Mouse (Mus musculus): ENCODE results near the gene Cox8c. TPM values are rescaled to one million over a fixed set of nuclear protein-coding genes. Genes with fewer than 3 reads are reported as not detected.

Cox8c gene
- not detected in 2 replicates for polyA plus RNA-seq (2015; fragmentation: Nextera tagmentation; extraction: Ambion mirVana)

- H3K27ac ChIP-seq (ENCODE audit: low read length) = no peak within 1 kb of the TSS
- 85% methylated on average over 17 of the region's 17 CpGs for WGBS (ENCODE audit: insufficient replicate concordance)
- no peaks in the 10 kb centered on the region for H3K4me1 ChIP-seq (ENCODE audit: control insufficient read depth, low read depth, low read length)
- ATAC-seq (ENCODE audit: low read depth) = no peak
- H3K4me2 ChIP-seq (ENCODE audit: low read depth, low read length) = no peak within 1 kb of the TSS
- H3K9ac ChIP-seq (ENCODE audit: low read depth, low read length) = no peak within 1 kb of the TSS
- H3K4me3 ChIP-seq (ENCODE audit: low read depth, low read length) = no peak within 1 kb of the TSS
- no peaks in the 10 kb centered on the region for H3K36me3 ChIP-seq (ENCODE audit: control insufficient read depth, insufficient read depth)
- no peaks in the 10 kb centered on the region for H3K9me3 ChIP-seq (replicated peaks; ENCODE audit: control insufficient read depth, low read length)
- H3K27me3 ChIP-seq (ENCODE audit: control insufficient read depth, insufficient read depth, low read depth, low read length) = no peaks in the 10 kb centered on the region
These were observed at the start of gene Cox8c for GRCm38 (mm10) chr12:102899091-102899490. Gene Cox8c, plus strand, starts transcription at chr12:102899316.

- no peaks in the 10 kb centered on the region for H3K4me1 ChIP-seq (ENCODE audit: control insufficient read depth, low read depth, low read length)
- H3K36me3 ChIP-seq (ENCODE audit: control insufficient read depth, insufficient read depth) = no peaks in the 10 kb centered on the region
- no peak overlapping the region for H3K4me2 ChIP-seq (ENCODE audit: low read depth, low read length)
- no peaks in the 10 kb centered on the region for H3K27me3 ChIP-seq (ENCODE audit: control insufficient read depth, insufficient read depth, low read depth, low read length)
- no peaks in the 10 kb centered on the region for H3K9me3 ChIP-seq (replicated peaks; ENCODE audit: control insufficient read depth, low read length)
- no peak overlapping the region for H3K4me3 ChIP-seq (ENCODE audit: low read depth, low read length)
- ATAC-seq (ENCODE audit: low read depth) = no peak
- no peak overlapping the region for H3K9ac ChIP-seq (ENCODE audit: low read depth, low read length)
- no peak overlapping the region for H3K27ac ChIP-seq (ENCODE audit: low read length)
These were observed 38.3 kb upstream of the Cox8c start for GRCm38 (mm10) chr12:102860806-102861205.

- Histone ChIP-seq H3K4me3 (ENCODE audit: low read depth, low read length) (no peak overlapping the region), H3K36me3 (ENCODE audit: control insufficient read depth, insufficient read depth) (no peaks in the 10 kb centered on the region), H3K27me3 (ENCODE audit: control insufficient read depth, insufficient read depth, low read depth, low read length) (no peaks in the 10 kb centered on the region), H3K27ac (ENCODE audit: low read length) (no peak overlapping the region), H3K4me2 (ENCODE audit: low read depth, low read length) (no peak overlapping the region), H3K9ac (ENCODE audit: low read depth, low read length) (no peak overlapping the region), H3K9me3 (replicated peaks; ENCODE audit: control insufficient read depth, low read length) (no peaks in the 10 kb centered on the region), H3K4me1 (ENCODE audit: control insufficient read depth, low read depth, low read length) (no peaks in the 10 kb centered on the region; the same call in 1 of the 2 replicates)
- no peak for ATAC-seq (ENCODE audit: low read depth)
- 44% methylated on average over 2 of the region's 2 CpGs for WGBS (ENCODE audit: insufficient replicate concordance)
These were observed 29.3 kb upstream of the Cox8c start for GRCm38 (mm10) chr12:102869802-102870201.

GRCm38 (mm10) chr12:102870527-102870926 is 28.6 kb upstream of the Cox8c start:
- Histone ChIP-seq H3K4me2 (ENCODE audit: low read depth, low read length) (no peak overlapping the region), H3K27me3 (ENCODE audit: control insufficient read depth, insufficient read depth, low read depth, low read length) (no peaks in the 10 kb centered on the region), H3K9me3 (replicated peaks; ENCODE audit: control insufficient read depth, low read length) (no peaks in the 10 kb centered on the region), H3K4me3 (ENCODE audit: low read depth, low read length) (no peak overlapping the region), H3K36me3 (ENCODE audit: control insufficient read depth, insufficient read depth) (no peaks in the 10 kb centered on the region), H3K9ac (ENCODE audit: low read depth, low read length) (no peak overlapping the region), H3K4me1 (ENCODE audit: control insufficient read depth, low read depth, low read length) (no peaks in the 10 kb centered on the region; the same call in 1 of the 2 replicates), H3K27ac (ENCODE audit: low read length) (no peak overlapping the region)
- 31% methylated on average over 1 of the region's 1 CpGs for WGBS (ENCODE audit: insufficient replicate concordance)
- ATAC-seq (ENCODE audit: low read depth) = no peak

- Histone ChIP-seq H3K27me3 (ENCODE audit: control insufficient read depth, insufficient read depth, low read depth, low read length) (no peaks in the 10 kb centered on the region), H3K4me3 (ENCODE audit: low read depth, low read length) (peak overlapping the region; percentile 95), H3K4me1 (ENCODE audit: control insufficient read depth, low read depth, low read length) (peaks cover 19% of the 10 kb centered on the region), H3K9ac (ENCODE audit: low read depth, low read length) (peak overlapping the region; percentile 97), H3K36me3 (ENCODE audit: control insufficient read depth, insufficient read depth) (no peaks in the 10 kb centered on the region), H3K27ac (ENCODE audit: low read length) (peak overlapping the region; percentile 94), H3K4me2 (ENCODE audit: low read depth, low read length) (peak overlapping the region; percentile 93), H3K9me3 (replicated peaks; ENCODE audit: control insufficient read depth, low read length) (no peaks in the 10 kb centered on the region)
- WGBS (ENCODE audit: insufficient replicate concordance) = under 1% methylated on average over 52 of the region's 70 CpGs
- ATAC-seq (ENCODE audit: low read depth) = peak; percentile 73
These were observed 21.6 kb upstream of the Cox8c start for GRCm38 (mm10) chr12:102877301-102878030.

- peaks cover 19% of the 10 kb centered on the region for H3K4me1 ChIP-seq (ENCODE audit: control insufficient read depth, low read depth, low read length)
- under 1% methylated on average over 75 of the region's 95 CpGs for WGBS (ENCODE audit: insufficient replicate concordance)
- peak within 1 kb of the TSS; percentile 94 for H3K27ac ChIP-seq (ENCODE audit: low read length)
- H3K36me3 ChIP-seq (ENCODE audit: control insufficient read depth, insufficient read depth) = no peaks in the 10 kb centered on the region
- no peaks in the 10 kb centered on the region for H3K9me3 ChIP-seq (replicated peaks; ENCODE audit: control insufficient read depth, low read length)
- H3K4me3 ChIP-seq (ENCODE audit: low read depth, low read length) = peak within 1 kb of the TSS; percentile 95
- H3K9ac ChIP-seq (ENCODE audit: low read depth, low read length) = peak within 1 kb of the TSS; percentile 97
- ATAC-seq (ENCODE audit: low read depth) = peak; percentile 91
- peak within 1 kb of the TSS; percentile 95 for H3K4me2 ChIP-seq (ENCODE audit: low read depth, low read length)
- H3K27me3 ChIP-seq (ENCODE audit: control insufficient read depth, insufficient read depth, low read depth, low read length) = no peaks in the 10 kb centered on the region
These were observed 20.9 kb upstream of the Cox8c start, which contains the start of gene Btbd7 for GRCm38 (mm10) chr12:102878031-102878823. Gene Btbd7, minus strand, starts transcription at chr12:102878471.

- no peaks in the 10 kb centered on the region for H3K27me3 ChIP-seq (ENCODE audit: control insufficient read depth, insufficient read depth, low read depth, low read length)
- peak overlapping the region; percentile 95 for H3K4me2 ChIP-seq (ENCODE audit: low read depth, low read length)
- no peaks in the 10 kb centered on the region for H3K9me3 ChIP-seq (replicated peaks; ENCODE audit: control insufficient read depth, low read length)
- peak overlapping the region; percentile 17; the same call in 1 of the 2 replicates for H3K27ac ChIP-seq (ENCODE audit: low read length)
- H3K4me1 ChIP-seq (ENCODE audit: control insufficient read depth, low read depth, low read length) = peaks cover 19% of the 10 kb centered on the region
- peak overlapping the region; percentile 69 for H3K9ac ChIP-seq (ENCODE audit: low read depth, low read length)
- no peaks in the 10 kb centered on the region for H3K36me3 ChIP-seq (ENCODE audit: control insufficient read depth, insufficient read depth)
- ATAC-seq (ENCODE audit: low read depth) = no peak
- H3K4me3 ChIP-seq (ENCODE audit: low read depth, low read length) = peak overlapping the region; percentile 95
- 32% methylated on average over 7 of the region's 7 CpGs for WGBS (ENCODE audit: insufficient replicate concordance)
These were observed 20.2 kb upstream of the Cox8c start for GRCm38 (mm10) chr12:102878901-102879300.

GRCm38 (mm10) chr12:102885735-102886134 is 13.4 kb upstream of the Cox8c start:
- no peak overlapping the region for H3K4me3 ChIP-seq (ENCODE audit: low read depth, low read length)
- no peak overlapping the region for H3K4me2 ChIP-seq (ENCODE audit: low read depth, low read length)
- no peak for ATAC-seq (ENCODE audit: low read depth)
- no peak overlapping the region for H3K27ac ChIP-seq (ENCODE audit: low read length)
- H3K36me3 ChIP-seq (ENCODE audit: control insufficient read depth, insufficient read depth) = no peaks in the 10 kb centered on the region
- WGBS (ENCODE audit: insufficient replicate concordance) = 21% methylated on average over 5 of the region's 5 CpGs
- H3K9me3 ChIP-seq (replicated peaks; ENCODE audit: control insufficient read depth, low read length) = no peaks in the 10 kb centered on the region
- H3K27me3 ChIP-seq (ENCODE audit: control insufficient read depth, insufficient read depth, low read depth, low read length) = no peaks in the 10 kb centered on the region
- H3K9ac ChIP-seq (ENCODE audit: low read depth, low read length) = no peak overlapping the region
- H3K4me1 ChIP-seq (ENCODE audit: control insufficient read depth, low read depth, low read length) = no peaks in the 10 kb centered on the region

- no peak overlapping the region for H3K4me3 ChIP-seq (ENCODE audit: low read depth, low read length)
- no peaks in the 10 kb centered on the region for H3K27me3 ChIP-seq (ENCODE audit: control insufficient read depth, insufficient read depth, low read depth, low read length)
- 48% methylated on average over 10 of the region's 10 CpGs for WGBS (ENCODE audit: insufficient replicate concordance)
- H3K36me3 ChIP-seq (ENCODE audit: control insufficient read depth, insufficient read depth) = no peaks in the 10 kb centered on the region
- H3K9me3 ChIP-seq (replicated peaks; ENCODE audit: control insufficient read depth, low read length) = no peaks in the 10 kb centered on the region
- H3K4me1 ChIP-seq (ENCODE audit: control insufficient read depth, low read depth, low read length) = no peaks in the 10 kb centered on the region
- ATAC-seq (ENCODE audit: low read depth) = no peak
- no peak overlapping the region for H3K4me2 ChIP-seq (ENCODE audit: low read depth, low read length)
- no peak overlapping the region for H3K9ac ChIP-seq (ENCODE audit: low read depth, low read length)
- H3K27ac ChIP-seq (ENCODE audit: low read length) = no peak overlapping the region
These were observed 11.8 kb upstream of the Cox8c start for GRCm38 (mm10) chr12:102887366-102887765.

Measured in liver, embryonic 16.5 days (tissue).